Mouse (Mus musculus): Measurements from ENCODE around the gene Capn15. TPM values are rescaled to one million over a fixed set of nuclear protein-coding genes. Genes with fewer than 3 reads are reported as not detected.
A peak's percentile ranks its signal among the peaks of the same experiment; 100 is the strongest.

Capn15 gene
- total RNA-seq, 2 experiments from 2014 or later: 6.0 to 9.4 TPM

DNA sequence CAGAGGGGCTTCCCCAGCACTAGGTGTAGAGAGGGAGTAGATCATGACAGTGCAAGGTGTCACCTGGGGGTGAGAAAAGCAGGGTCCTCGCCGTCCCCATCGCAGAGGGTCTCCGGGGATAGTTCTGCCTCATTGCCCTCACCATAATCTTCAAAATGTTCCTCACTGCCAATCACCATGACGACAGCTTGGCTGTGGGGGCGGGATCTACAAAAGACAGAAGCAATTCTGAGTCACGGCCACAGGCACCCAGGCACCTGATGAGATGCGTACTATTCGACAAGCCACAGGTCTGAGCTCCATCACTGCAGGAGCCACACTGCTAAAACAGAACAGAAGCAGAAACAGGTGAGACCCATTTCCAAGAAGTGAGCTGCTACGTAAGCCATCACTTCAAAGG lies 28.1 kb upstream of the Capn15 start:
- intact Hi-C loops (cut with DNase I): loop anchor here (2.0 kb wide), 1 partner anchor 119 kb away; no protein-coding TSS in a partner anchor
- Histone ChIP-seq H3K27ac (no peak overlapping the region), H3K4me3 (no peak overlapping the region)
- DNase-seq: no peak
- TF ChIP-seq CTCF (IDR thresholded peaks at IDR 0.05): no peak

DNA sequence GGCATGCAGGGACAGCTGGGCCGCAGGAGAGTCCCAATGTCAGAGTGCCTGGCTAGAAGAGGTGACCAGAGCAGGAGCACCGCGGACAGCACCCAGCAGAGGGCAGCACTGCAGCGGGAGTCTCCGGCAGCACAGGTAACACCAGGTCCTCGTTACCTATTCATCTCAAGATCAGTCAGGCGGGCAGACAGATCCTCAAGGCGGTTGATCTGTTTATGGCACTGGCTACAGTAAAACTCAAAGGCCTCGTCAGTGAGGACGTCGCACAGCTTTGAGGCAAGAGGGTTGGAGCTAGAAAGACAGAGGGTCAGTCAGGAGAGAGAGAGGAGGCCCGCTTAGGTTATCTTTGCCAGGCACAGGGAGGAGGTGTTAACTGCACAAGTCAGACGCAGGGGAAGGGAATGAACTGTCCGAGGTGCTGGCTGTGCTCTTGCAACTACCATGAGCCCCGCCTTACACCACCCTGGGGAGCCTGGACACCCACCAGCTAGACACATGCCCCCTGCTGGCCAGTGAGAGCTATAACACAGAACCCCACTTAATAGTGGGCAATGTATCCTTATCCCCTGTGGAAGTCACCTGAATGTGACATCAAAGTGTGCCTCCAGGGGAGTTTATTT lies 26.4 kb upstream of the Capn15 start:
- TF ChIP-seq CTCF (IDR thresholded peaks at IDR 0.05): peak; percentile 72
- peak overlapping the region; percentile 57 for H3K27ac ChIP-seq
- peak; percentile 86 for DNase-seq
- H3K4me3 ChIP-seq: peak overlapping the region; percentile 39
- intact Hi-C loops (cut with DNase I): loop anchor here (1.0 to 2.0 kb wide), 2 partner anchors 78 to 117 kb away; partner anchors contain the start of gene Decr2

DNA sequence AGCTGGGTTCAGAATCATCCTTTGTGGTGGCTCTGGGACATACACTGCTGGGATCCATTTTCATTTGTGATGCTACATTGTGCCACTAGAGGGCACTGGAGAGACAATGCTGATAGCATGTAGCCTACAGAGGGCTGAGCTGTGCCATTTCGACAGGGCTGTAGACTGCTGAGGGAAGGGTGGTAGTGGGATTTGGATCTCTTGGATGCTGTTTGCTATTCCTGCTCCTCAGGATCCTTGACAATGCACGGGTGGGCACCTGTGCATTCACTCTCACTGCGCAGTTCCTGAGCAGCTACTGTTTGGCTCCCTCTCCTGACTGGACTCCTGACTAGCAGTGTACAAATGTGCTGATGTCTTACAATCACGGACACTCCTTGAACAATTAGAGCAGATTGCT lies 23.9 kb upstream of the Capn15 start:
- Histone ChIP-seq H3K27ac (no peak overlapping the region), H3K4me3 (no peak overlapping the region)
- peak; percentile 97 for TF ChIP-seq CTCF (IDR thresholded peaks at IDR 0.05)
- peak; percentile 76 for DNase-seq
- intact Hi-C loops (cut with DNase I): no loop called here

DNA sequence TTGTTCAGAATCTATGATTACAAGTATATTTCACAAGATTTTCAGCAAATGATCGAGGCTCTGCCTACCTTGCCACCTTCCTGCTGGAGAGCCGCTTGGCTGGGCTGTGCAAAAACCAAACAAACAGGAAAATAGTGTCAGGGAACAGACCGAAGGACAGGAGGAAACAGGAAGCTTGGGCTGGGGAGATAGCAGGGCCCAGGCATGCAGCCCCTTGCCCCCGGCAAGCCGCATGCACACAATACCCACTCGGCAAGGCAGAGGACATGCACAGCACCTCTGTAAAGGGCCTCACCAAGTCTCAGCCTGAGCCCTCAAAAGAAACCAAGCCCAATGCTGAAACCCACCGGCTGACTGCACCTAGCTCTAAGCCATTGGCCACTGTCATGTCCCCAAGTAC lies 23.2 kb upstream of the Capn15 start:
- intact Hi-C loops (cut with DNase I): no loop called here
- H3K27ac ChIP-seq: peak overlapping the region; percentile 38; the same call in 1 of the 2 replicates
- H3K4me3 ChIP-seq: no peak overlapping the region
- TF ChIP-seq CTCF (IDR thresholded peaks at IDR 0.05): no peak
- no peak for DNase-seq

GRCm38 (mm10) chr17:26008331-26008730 lies 22.7 kb upstream of the Capn15 start:
- Histone ChIP-seq H3K4me3 (no peak overlapping the region), H3K27ac (peak overlapping the region; percentile 38; the same call in 1 of the 2 replicates)
- TF ChIP-seq CTCF (IDR thresholded peaks at IDR 0.05): no peak
- peak; percentile 73 for DNase-seq
- intact Hi-C loops (cut with DNase I): no loop called here

- no peak for TF ChIP-seq CTCF (IDR thresholded peaks at IDR 0.05)
- no peak for DNase-seq
- Histone ChIP-seq H3K27ac (no peak overlapping the region), H3K4me3 (no peak overlapping the region)
- intact Hi-C loops (cut with DNase I): no loop called here
These were observed 22.1 kb upstream of the Capn15 start for GRCm38 (mm10) chr17:26007646-26008045.

DNA sequence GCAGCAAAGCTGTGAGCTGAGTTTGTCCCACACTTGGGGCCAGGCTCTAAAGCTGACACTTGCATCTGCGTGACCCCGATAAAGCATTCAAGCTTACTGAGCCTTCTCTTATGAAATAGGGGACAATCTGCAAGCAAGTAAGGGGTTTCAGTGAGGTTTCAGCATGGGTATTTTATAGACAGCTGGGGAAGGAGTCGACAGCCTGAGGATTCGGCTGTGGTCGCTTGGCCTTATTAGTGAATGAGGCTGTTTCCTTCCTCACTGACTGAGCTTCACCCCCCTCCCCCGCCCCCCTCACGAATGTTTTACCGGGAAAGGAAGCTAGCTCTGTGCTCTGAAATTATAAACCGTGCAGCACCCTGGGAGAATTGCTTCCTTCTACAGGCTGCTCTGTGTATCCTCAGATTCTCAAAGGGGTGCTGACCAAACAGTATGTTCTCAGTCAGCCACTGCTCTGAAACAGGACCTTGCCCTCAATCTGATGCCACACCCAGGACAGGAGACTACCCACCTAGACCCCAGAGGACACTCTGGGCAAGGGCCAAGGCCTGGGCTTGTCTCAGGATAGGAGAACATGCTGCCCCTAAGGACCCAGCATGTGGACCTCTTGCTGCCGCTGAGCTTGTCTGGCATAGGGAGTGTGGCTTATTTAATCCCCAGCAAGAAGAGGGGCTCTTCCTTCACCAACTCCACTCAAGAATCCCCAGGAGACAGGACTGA lies 20.3 kb upstream of the Capn15 start:
- Histone ChIP-seq H3K4me3 (no peak overlapping the region), H3K27ac (no peak overlapping the region)
- DNase-seq: no peak
- intact Hi-C loops (cut with DNase I): no loop called here
- TF ChIP-seq CTCF (IDR thresholded peaks at IDR 0.05): no peak

GRCm38 (mm10) chr17:26004711-26005110 lies 19.1 kb upstream of the Capn15 start:
- intact Hi-C loops (cut with DNase I): no loop called here
- DNase-seq: no peak
- Histone ChIP-seq H3K4me3 (no peak overlapping the region), H3K27ac (no peak overlapping the region)
- TF ChIP-seq CTCF (IDR thresholded peaks at IDR 0.05): no peak

- Histone ChIP-seq H3K4me3 (no peak overlapping the region), H3K27ac (no peak overlapping the region)
- intact Hi-C loops (cut with DNase I): no loop called here
- DNase-seq: no peak
- TF ChIP-seq CTCF (IDR thresholded peaks at IDR 0.05): no peak
These were observed 18.3 kb upstream of the Capn15 start for GRCm38 (mm10) chr17:26003864-26004263.

- no peak overlapping the region for H3K4me3 ChIP-seq
- TF ChIP-seq CTCF (IDR thresholded peaks at IDR 0.05): no peak
- no peak for DNase-seq
- no peak overlapping the region for H3K27ac ChIP-seq
- intact Hi-C loops (cut with DNase I): no loop called here
These were observed 12.8 kb upstream of the Capn15 start for GRCm38 (mm10) chr17:25998425-25998824.

- no peak for TF ChIP-seq CTCF (IDR thresholded peaks at IDR 0.05)
- Histone ChIP-seq H3K27ac (no peak overlapping the region), H3K4me3 (no peak overlapping the region)
- intact Hi-C loops (cut with DNase I): no loop called here
- no peak for DNase-seq
These were observed 7.9 kb upstream of the Capn15 start for GRCm38 (mm10) chr17:25993489-25993888.

DNA sequence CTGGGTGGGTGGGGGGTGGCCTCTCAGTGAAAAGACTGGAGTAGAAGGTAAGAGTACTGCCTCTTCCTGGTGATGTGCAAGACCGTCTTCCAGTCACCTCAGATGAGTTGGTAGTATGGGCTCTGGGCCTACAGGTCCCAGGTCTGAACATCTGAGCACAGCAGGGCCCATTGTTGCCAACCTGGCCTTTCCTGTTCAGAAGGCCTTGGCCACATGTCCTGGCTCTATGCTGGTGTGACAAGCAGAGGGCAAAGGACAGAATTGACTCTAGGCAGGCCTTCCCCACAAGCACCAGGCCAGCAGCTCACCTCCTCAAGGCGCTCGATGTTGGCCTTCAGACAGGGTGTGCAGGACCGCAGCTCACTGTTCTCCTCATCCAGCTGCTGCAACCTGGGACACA lies 6.7 kb upstream of the Capn15 start:
- intact Hi-C loops (cut with DNase I): no loop called here
- H3K4me3 ChIP-seq: no peak overlapping the region
- no peak for TF ChIP-seq CTCF (IDR thresholded peaks at IDR 0.05)
- H3K27ac ChIP-seq: no peak overlapping the region
- no peak for DNase-seq

GRCm38 (mm10) chr17:25990331-25990730 lies 4.7 kb upstream of the Capn15 start:
- DNase-seq: no peak
- intact Hi-C loops (cut with DNase I): no loop called here
- no peak overlapping the region for H3K4me3 ChIP-seq
- no peak overlapping the region for H3K27ac ChIP-seq
- TF ChIP-seq CTCF (IDR thresholded peaks at IDR 0.05): no peak

Data from gastrocnemius, adult 2 months (tissue).